Mouse (Mus musculus): ENCODE results near the gene Prkd3. TPM values are rescaled to one million over a fixed set of nuclear protein-coding genes. Genes with fewer than 3 reads are reported as not detected.

Gene Prkd3
- polyA plus RNA-seq, 2 experiments: 38.5 to 43.2 TPM

GRCm38 (mm10) chr17:78916369-78916813, 104.2 kb downstream of the Prkd3 start, which contains the start of gene Cebpzos:
Cebpzos (plus strand) TSS chr17:78916500.
- H3K36me3 ChIP-seq (ENCODE audit: control insufficient read depth, insufficient read depth, low read length): peaks cover 23% of the 10 kb centered on the region
- H3K9ac ChIP-seq (ENCODE audit: low read depth, low read length, severe bottlenecking): peak within 1 kb of the TSS; percentile 69
- no peaks in the 10 kb centered on the region for H3K27me3 ChIP-seq (ENCODE audit: control insufficient read depth, insufficient read depth, low read length)
- H3K4me3 ChIP-seq (replicated peaks; ENCODE audit: low read length): peak within 1 kb of the TSS; percentile 61
- WGBS: 0% methylated on average over 29 of the region's 37 CpGs
- peak within 1 kb of the TSS; percentile 72 for H3K4me2 ChIP-seq (replicated peaks; ENCODE audit: low read depth, low read length, severe bottlenecking)
- 0 out of 2 replicates have a peak, but pooled peaks cover 4% of the 10 kb centered on the region for H3K4me1 ChIP-seq (ENCODE audit: control insufficient read depth, insufficient read depth, low read length)
- peak within 1 kb of the TSS; percentile 77 for H3K27ac ChIP-seq (replicated peaks; ENCODE audit: low read depth, low read length)
- peak; percentile 82 for DNase-seq (ENCODE audit: low spot score)
- H3K9me3 ChIP-seq (ENCODE audit: control insufficient read depth, low read length): no peaks in the 10 kb centered on the region
- peak; percentile 43; the same call in 1 of the 2 replicates for TF ChIP-seq POLR2A (IDR thresholded peaks at IDR 0.05; ENCODE audit: borderline replicate concordance, extremely low read depth, insufficient read depth, insufficient read length)
- peak; percentile 92 for ATAC-seq (ENCODE audit: low FRiP score, low read depth)

GRCm38 (mm10) chr17:78915772-78916171, 104.8 kb downstream of the Prkd3 start:
- DNase-seq (ENCODE audit: low spot score) (no peak), ATAC-seq (ENCODE audit: low FRiP score, low read depth) (no peak)
- Histone ChIP-seq H3K36me3 (ENCODE audit: control insufficient read depth, insufficient read depth, low read length) (peaks cover 18% of the 10 kb centered on the region), H3K4me3 (replicated peaks; ENCODE audit: low read length) (peak overlapping the region; percentile 61), H3K27me3 (ENCODE audit: control insufficient read depth, insufficient read depth, low read length) (no peaks in the 10 kb centered on the region), H3K9ac (ENCODE audit: low read depth, low read length, severe bottlenecking) (peak overlapping the region; percentile 69), H3K4me1 (ENCODE audit: control insufficient read depth, insufficient read depth, low read length) (0 out of 2 replicates have a peak, but pooled peaks cover 4% of the 10 kb centered on the region), H3K4me2 (replicated peaks; ENCODE audit: low read depth, low read length, severe bottlenecking) (peak overlapping the region; percentile 72), H3K27ac (replicated peaks; ENCODE audit: low read depth, low read length) (0 out of 2 replicates have a peak overlapping the region, but pooled peaks have one; percentile 77), H3K9me3 (ENCODE audit: control insufficient read depth, low read length) (no peaks in the 10 kb centered on the region)
- TF ChIP-seq POLR2A (IDR thresholded peaks at IDR 0.05; ENCODE audit: borderline replicate concordance, extremely low read depth, insufficient read depth, insufficient read length): no peak
- 55% methylated on average over 6 of the region's 6 CpGs for WGBS

- no peaks in the 10 kb centered on the region for H3K9me3 ChIP-seq (ENCODE audit: control insufficient read depth, low read length)
- no peak overlapping the region for H3K9ac ChIP-seq (ENCODE audit: low read depth, low read length, severe bottlenecking)
Observed at GRCm38 (mm10) chr17:78913921-78914320, 106.7 kb downstream of the Prkd3 start.

GRCm38 (mm10) chr17:78912861-78913281, 107.7 kb downstream of the Prkd3 start:
- no peak for ATAC-seq (ENCODE audit: low FRiP score, low read depth)
- WGBS: 30% methylated on average over 6 of the region's 6 CpGs

More at GRCm38 (mm10) chr17:78913921-78914320, 106.7 kb downstream of the Prkd3 start:
- H3K27me3 ChIP-seq (ENCODE audit: control insufficient read depth, insufficient read depth, low read length): no peaks in the 10 kb centered on the region
- H3K4me1 ChIP-seq (ENCODE audit: control insufficient read depth, insufficient read depth, low read length): 0 out of 2 replicates have a peak, but pooled peaks cover 4% of the 10 kb centered on the region
- TF ChIP-seq POLR2A (IDR thresholded peaks at IDR 0.05; ENCODE audit: borderline replicate concordance, extremely low read depth, insufficient read depth, insufficient read length): no peak
- no peak overlapping the region for H3K27ac ChIP-seq (replicated peaks; ENCODE audit: low read depth, low read length)
- H3K4me3 ChIP-seq (replicated peaks; ENCODE audit: low read length): no peak overlapping the region
- DNase-seq (ENCODE audit: low spot score): no peak
- WGBS: 76% methylated on average over 3 of the region's 3 CpGs
- peaks cover 3% of the 10 kb centered on the region for H3K36me3 ChIP-seq (ENCODE audit: control insufficient read depth, insufficient read depth, low read length)
- H3K4me2 ChIP-seq (replicated peaks; ENCODE audit: low read depth, low read length, severe bottlenecking): no peak overlapping the region
- no peak for ATAC-seq (ENCODE audit: low FRiP score, low read depth)

GRCm38 (mm10) chr17:78909374-78909773, 111.2 kb downstream of the Prkd3 start:
- no peak for ATAC-seq (ENCODE audit: low FRiP score, low read depth)
- TF ChIP-seq POLR2A (IDR thresholded peaks at IDR 0.05; ENCODE audit: borderline replicate concordance, extremely low read depth, insufficient read depth, insufficient read length): no peak
- Histone ChIP-seq H3K4me3 (replicated peaks; ENCODE audit: low read length) (no peak overlapping the region), H3K27ac (replicated peaks; ENCODE audit: low read depth, low read length) (no peak overlapping the region), H3K9ac (ENCODE audit: low read depth, low read length, severe bottlenecking) (no peak overlapping the region), H3K36me3 (ENCODE audit: control insufficient read depth, insufficient read depth, low read length) (no peaks in the 10 kb centered on the region), H3K4me2 (replicated peaks; ENCODE audit: low read depth, low read length, severe bottlenecking) (no peak overlapping the region), H3K9me3 (ENCODE audit: control insufficient read depth, low read length) (no peaks in the 10 kb centered on the region), H3K4me1 (ENCODE audit: control insufficient read depth, insufficient read depth, low read length) (no peaks in the 10 kb centered on the region), H3K27me3 (ENCODE audit: control insufficient read depth, insufficient read depth, low read length) (no peaks in the 10 kb centered on the region)
- DNase-seq (ENCODE audit: low spot score): no peak
- 68% methylated on average over 2 of the region's 2 CpGs for WGBS

More at GRCm38 (mm10) chr17:78912861-78913281, 107.7 kb downstream of the Prkd3 start:
- no peak for TF ChIP-seq POLR2A (IDR thresholded peaks at IDR 0.05; ENCODE audit: borderline replicate concordance, extremely low read depth, insufficient read depth, insufficient read length)
- no peak overlapping the region for H3K9ac ChIP-seq (ENCODE audit: low read depth, low read length, severe bottlenecking)
- no peak overlapping the region for H3K27ac ChIP-seq (replicated peaks; ENCODE audit: low read depth, low read length)
- no peak for DNase-seq (ENCODE audit: low spot score)
- H3K27me3 ChIP-seq (ENCODE audit: control insufficient read depth, insufficient read depth, low read length): no peaks in the 10 kb centered on the region
- H3K9me3 ChIP-seq (ENCODE audit: control insufficient read depth, low read length): no peaks in the 10 kb centered on the region
- H3K4me2 ChIP-seq (replicated peaks; ENCODE audit: low read depth, low read length, severe bottlenecking): peak overlapping the region; percentile 43
- peak overlapping the region; percentile 24 for H3K4me3 ChIP-seq (replicated peaks; ENCODE audit: low read length)
- 0 out of 2 replicates have a peak, but pooled peaks cover 4% of the 10 kb centered on the region for H3K4me1 ChIP-seq (ENCODE audit: control insufficient read depth, insufficient read depth, low read length)
- no peaks in the 10 kb centered on the region for H3K36me3 ChIP-seq (ENCODE audit: control insufficient read depth, insufficient read depth, low read length)

Measured in limb, embryonic 14.5 days (tissue).